Mouse (Mus musculus) CH12.LX (cell line): ENCODE data around the gene Mettl6. TPM values are rescaled to one million over a fixed set of nuclear protein-coding genes. Genes with fewer than 3 reads are reported as not detected.

Experiments used
- DNase-seq: peaks from one replicate; pipeline ENCODE4 v3.0.0-alpha.2; 2013; ENCODE audit errors: extremely low read depth
- H3K27ac ChIP-seq: 2 replicates; pipeline ENCODE4 v1.5.1; 2012; ENCODE audit warnings: low read depth, mild to moderate bottlenecking, control low read depth, moderate library complexity; ENCODE audit not compliant: insufficient read depth
- H3K27me3 ChIP-seq: replicated peaks from 2 replicates; pipeline ENCODE3; 2012; ENCODE audit warnings: inconsistent platforms
- H3K36me3 ChIP-seq, 2 experiments: replicated peaks in 1 of 2; 2 replicates each; pipeline versions ENCODE3 to v1.6.1; 2012; ENCODE audit warnings: inconsistent platforms in 1 of 2, low read length in 1 of 2, mild to moderate bottlenecking in 1 of 2, mixed read lengths in 1 of 2, moderate library complexity in 1 of 2; ENCODE audit not compliant: control insufficient read depth in 1 of 2, insufficient read depth in 1 of 2
- H3K4me1 ChIP-seq, 2 experiments: 2 replicates each; pipeline ENCODE4 v1.6.1; 2012; ENCODE audit warnings: inconsistent platforms in 1 of 2, moderate library complexity in 1 of 2; ENCODE audit not compliant: insufficient read depth in 2 of 2, control insufficient read depth in 1 of 2
- H3K4me2 ChIP-seq: 2 replicates; pipeline ENCODE4 v1.6.1; 2012; ENCODE audit warnings: low read depth, mild to moderate bottlenecking, control low read depth; ENCODE audit not compliant: poor library complexity, insufficient read depth, severe bottlenecking
- H3K4me3 ChIP-seq, 3 experiments: fragments of 150-350 bp in 1 of 3; sonication (generic) in 1 of 3; replicated peaks in 1 of 3; 2 replicates each; pipeline versions ENCODE3 to v1.5.1; 2011 to 2012; ENCODE audit warnings: low read depth in 2 of 3, low read length in 2 of 3, mild to moderate bottlenecking in 2 of 3, moderate library complexity in 2 of 3, control low read depth in 1 of 3, improper control_type of control experiment in 1 of 3, inconsistent platforms in 1 of 3, mixed read lengths in 1 of 3; ENCODE audit not compliant: poor library complexity in 1 of 3
- H3K79me2 ChIP-seq: replicated peaks from 2 replicates; pipeline ENCODE4 v1.6.1; 2012; ENCODE audit warnings: mild to moderate bottlenecking, moderate library complexity; ENCODE audit not compliant: control insufficient read depth, poor library complexity, insufficient read depth, severe bottlenecking; ENCODE audit errors: extremely low read depth
- H3K9ac ChIP-seq: 2 replicates; pipeline ENCODE4 v1.6.1; 2012; ENCODE audit warnings: low read depth, mild to moderate bottlenecking, control low read depth, moderate library complexity; ENCODE audit not compliant: insufficient read depth
- H3K9me3 ChIP-seq: replicated peaks from 2 replicates; pipeline ENCODE3; 2012; ENCODE audit warnings: low read length, inconsistent platforms, mixed read lengths
- BHLHE40 ChIP-seq: IDR thresholded peaks from 2 replicates; pipeline ENCODE4 v1.6.1; 2011; ENCODE audit warnings: mild to moderate bottlenecking, low read depth, low read length, improper control_type of control experiment
- CHD1 ChIP-seq: IDR thresholded peaks from 2 replicates; pipeline ENCODE4 v1.6.1; 2012; ENCODE audit warnings: low read depth, low read length, improper control_type of control experiment, inconsistent platforms
- CHD2 ChIP-seq: IDR thresholded peaks from 2 replicates; pipeline ENCODE4 v1.6.1; 2011; ENCODE audit warnings: low read length, improper control_type of control experiment
- CTCF ChIP-seq, 2 experiments: IDR thresholded peaks in 1 of 2; conservative IDR thresholded peaks in 1 of 2; 2 replicates each; pipeline ENCODE4 v1.5.1; 2011 to 2012; ENCODE audit warnings: low read depth in 2 of 2, low read length in 2 of 2, improper control_type of control experiment in 1 of 2, inconsistent platforms in 1 of 2, mild to moderate bottlenecking in 1 of 2, moderate library complexity in 1 of 2
- E2F4 ChIP-seq: IDR thresholded peaks from 2 replicates; pipeline ENCODE4 v1.6.1; 2011; ENCODE audit warnings: low read depth, low read length, improper control_type of control experiment; ENCODE audit not compliant: insufficient replicate concordance
- ELF1 ChIP-seq: IDR thresholded peaks from 2 replicates; pipeline ENCODE4 v1.6.1; 2014; ENCODE audit warnings: low read depth, mild to moderate bottlenecking, inconsistent platforms, low read length, improper control_type of control experiment
- EP300 ChIP-seq: IDR thresholded peaks from 2 replicates; pipeline ENCODE4 v1.6.1; 2011; ENCODE audit warnings: low read length, improper control_type of control experiment
- ETS1 ChIP-seq: conservative IDR thresholded peaks from 2 replicates; pipeline ENCODE4 v1.6.1; 2012; ENCODE audit warnings: low read depth, mild to moderate bottlenecking, inconsistent platforms, low read length, improper control_type of control experiment, moderate library complexity
- GABPA ChIP-seq: IDR thresholded peaks from 2 replicates; pipeline ENCODE4 v1.6.1; 2012; ENCODE audit warnings: low read depth, low read length, improper control_type of control experiment, inconsistent platforms; ENCODE audit not compliant: insufficient replicate concordance
- HCFC1 ChIP-seq: IDR thresholded peaks from 2 replicates; pipeline ENCODE4 v1.6.1; 2012; ENCODE audit warnings: low read depth, mild to moderate bottlenecking, inconsistent platforms, low read length, improper control_type of control experiment
- IRF4 ChIP-seq: IDR thresholded peaks from 2 replicates; pipeline ENCODE4 v1.6.1; 2014; ENCODE audit warnings: low read depth, mild to moderate bottlenecking, inconsistent platforms, low read length, improper control_type of control experiment
- JUN ChIP-seq: IDR thresholded peaks from 2 replicates; pipeline ENCODE4 v1.6.1; 2011; ENCODE audit warnings: low read depth, mild to moderate bottlenecking, low read length, improper control_type of control experiment, moderate library complexity; ENCODE audit not compliant: insufficient read depth
- JUND ChIP-seq: conservative IDR thresholded peaks from 2 replicates; pipeline ENCODE4 v1.6.1; 2011; ENCODE audit warnings: low read depth, low read length, improper control_type of control experiment
- KAT2A ChIP-seq: IDR thresholded peaks from 2 replicates; pipeline ENCODE4 v1.6.1; 2012; ENCODE audit warnings: low read length, improper control_type of control experiment, inconsistent platforms; ENCODE audit not compliant: insufficient replicate concordance
- MAFK ChIP-seq: IDR thresholded peaks from 2 replicates; pipeline ENCODE4 v1.6.1; 2011; ENCODE audit warnings: low read length, improper control_type of control experiment; ENCODE audit not compliant: insufficient replicate concordance
- MAX ChIP-seq: IDR thresholded peaks from 2 replicates; pipeline ENCODE4 v1.6.1; 2011; ENCODE audit warnings: low read length, improper control_type of control experiment
- MAZ ChIP-seq: IDR thresholded peaks from 2 replicates; pipeline ENCODE4 v1.6.1; 2012; ENCODE audit warnings: low read depth, mild to moderate bottlenecking, inconsistent platforms, low read length, improper control_type of control experiment, moderate library complexity
- MEF2A ChIP-seq: IDR thresholded peaks from 2 replicates; pipeline ENCODE4 v1.6.1; 2014; ENCODE audit warnings: low read depth, mild to moderate bottlenecking, inconsistent platforms, low read length, improper control_type of control experiment, borderline replicate concordance
- MXI1 ChIP-seq: IDR thresholded peaks from 2 replicates; pipeline ENCODE4 v1.6.1; 2011; ENCODE audit warnings: mild to moderate bottlenecking, low read depth, low read length, improper control_type of control experiment
- MYC ChIP-seq: IDR thresholded peaks from 2 replicates; pipeline ENCODE4 v1.6.1; 2011; ENCODE audit warnings: low read depth, mild to moderate bottlenecking, improper control_type of control experiment, low read length
- NELFE ChIP-seq: IDR thresholded peaks from 2 replicates; pipeline ENCODE4 v1.6.1; 2011; ENCODE audit warnings: low read depth, low read length, improper control_type of control experiment
- NRF1 ChIP-seq: IDR thresholded peaks from 2 replicates; pipeline ENCODE4 v1.6.1; 2014; ENCODE audit warnings: low read depth, mild to moderate bottlenecking, inconsistent platforms, low read length, improper control_type of control experiment, moderate library complexity
- PAX5 ChIP-seq: IDR thresholded peaks from 2 replicates; pipeline ENCODE4 v1.6.1; 2012; ENCODE audit warnings: low read length, inconsistent platforms, mixed read lengths
- POLR2A ChIP-seq: IDR thresholded peaks from 2 replicates; pipeline ENCODE4 v1.6.1; 2011; ENCODE audit warnings: low read depth, mild to moderate bottlenecking, improper control_type of control experiment, low read length
- POLR2AphosphoS2 ChIP-seq: IDR thresholded peaks from 2 replicates; pipeline ENCODE4 v1.6.1; 2011; ENCODE audit warnings: low read depth, low read length, improper control_type of control experiment
- RAD21 ChIP-seq: IDR thresholded peaks from 2 replicates; pipeline ENCODE4 v1.6.1; 2011; ENCODE audit warnings: low read depth, mild to moderate bottlenecking, low read length, improper control_type of control experiment, moderate library complexity
- RCOR1 ChIP-seq: conservative IDR thresholded peaks from 2 replicates; pipeline ENCODE4 v1.6.1; 2012; ENCODE audit warnings: low read depth, mild to moderate bottlenecking, inconsistent platforms, low read length, improper control_type of control experiment
- SIN3A ChIP-seq: IDR thresholded peaks from 2 replicates; pipeline ENCODE4 v1.6.1; 2012; ENCODE audit warnings: low read length, improper control_type of control experiment, inconsistent platforms
- SMC3 ChIP-seq: IDR thresholded peaks from 2 replicates; pipeline ENCODE4 v1.6.1; 2011; ENCODE audit warnings: low read depth, low read length, improper control_type of control experiment
- TBP ChIP-seq: conservative IDR thresholded peaks from 2 replicates; pipeline ENCODE4 v1.6.1; 2011; ENCODE audit warnings: low read depth, low read length, improper control_type of control experiment
- TCF12 ChIP-seq: IDR thresholded peaks from 2 replicates; pipeline ENCODE4 v1.6.1; 2014; ENCODE audit warnings: low read depth, mild to moderate bottlenecking, inconsistent platforms, low read length, improper control_type of control experiment
- UBTF ChIP-seq: IDR thresholded peaks from 2 replicates; pipeline ENCODE4 v1.6.1; 2012; ENCODE audit warnings: low read depth, mild to moderate bottlenecking, inconsistent platforms, low read length, improper control_type of control experiment, moderate library complexity
- USF1 ChIP-seq: IDR thresholded peaks from 2 replicates; pipeline ENCODE4 v1.6.1; 2014; ENCODE audit warnings: low read depth, mild to moderate bottlenecking, inconsistent platforms, low read length, improper control_type of control experiment
- USF2 ChIP-seq: conservative IDR thresholded peaks from 2 replicates; pipeline ENCODE4 v1.6.1; 2011; ENCODE audit warnings: low read depth, low read length, improper control_type of control experiment
- ZC3H11A ChIP-seq: IDR thresholded peaks from 2 replicates; pipeline ENCODE4 v1.6.1; 2012; ENCODE audit warnings: low read depth, mild to moderate bottlenecking, inconsistent platforms, low read length, improper control_type of control experiment
- ZKSCAN1 ChIP-seq: IDR thresholded peaks from 2 replicates; pipeline ENCODE4 v1.6.1; 2012; ENCODE audit warnings: low read depth, inconsistent platforms, low read length, improper control_type of control experiment, borderline replicate concordance
- ZMIZ1 ChIP-seq: IDR thresholded peaks from 2 replicates; pipeline ENCODE4 v1.6.1; 2012; ENCODE audit warnings: low read depth, mild to moderate bottlenecking, inconsistent platforms, low read length, improper control_type of control experiment
- ZNF384 ChIP-seq: IDR thresholded peaks from 2 replicates; pipeline ENCODE4 v1.6.1; 2012; ENCODE audit warnings: low read depth, low read length, improper control_type of control experiment, inconsistent platforms
- dilution Hi-C: fragments of 300-500 bp; cut with MboI; formaldehyde crosslinking; loops from 2 replicates; pipeline ENCODE4 v1.14.3; 2020; ENCODE audit warnings: low sequenced_read_pairs; ENCODE audit not compliant: extremely low pct_unique_long_range_greater_than_20kb, extremely low pct_ligation_motif_present
- in situ Hi-C: fragments of 300-500 bp; cut with MboI; formaldehyde crosslinking; loops from 3 replicates; pipeline ENCODE4 v1.14.3; 2019; ENCODE audit warnings: low sequenced_read_pairs, low pct_ligation_motif_present, low pct_unique_long_range_greater_than_20kb, mixed read lengths
- polyA plus RNA-seq: library from polyadenylated mRNA; unstranded; fragments of >175 nt; gene quantifications from 2 replicates; pipeline ENCODE4 v1.2.1, GENCODE M21; 2012; ENCODE audit warnings: low read depth; ENCODE audit not compliant: insufficient read length
- total RNA-seq, 2 experiments: library from RNA; depleted of rRNA; stranded (reverse); fragments of 300-350 nt in 1 of 2; fragments of >200 nt in 1 of 2; gene quantifications; 2 replicates each; pipeline ENCODE4 v1.2.3; 2012 to 2014

The Mettl6 gene
- total and polyA plus RNA-seq, 3 experiments: 38.2 to 122 (median 69.8) TPM

DNA sequence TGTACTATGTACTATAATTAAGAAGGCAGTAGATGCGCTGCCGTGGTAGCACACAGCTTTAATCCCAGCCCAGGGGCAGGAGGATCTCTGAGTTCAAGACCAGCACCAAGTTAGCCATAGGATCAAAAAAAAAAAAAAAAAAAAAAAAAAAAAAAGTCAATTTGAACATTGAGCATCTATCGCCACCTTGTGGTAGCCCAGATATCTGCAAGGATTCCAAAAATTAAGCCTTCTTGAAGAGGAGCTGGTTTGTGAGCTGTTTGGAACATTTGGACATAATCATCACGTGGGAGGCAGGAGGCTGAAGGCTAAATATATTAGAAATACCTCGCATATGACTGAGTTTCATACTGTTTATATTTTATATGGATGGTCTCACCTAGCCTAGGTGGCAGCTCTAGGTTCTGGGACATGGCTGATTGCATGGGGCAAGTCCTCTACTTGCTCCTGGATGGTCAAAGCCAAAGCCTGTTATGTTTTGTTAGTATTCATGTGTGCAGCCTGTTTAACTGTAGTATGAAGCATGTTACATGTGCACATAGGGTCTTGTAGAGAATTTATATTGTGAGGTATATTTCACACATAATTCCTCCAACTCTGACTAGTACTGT lies 22.3 kb downstream of the Mettl6 start:
- Histone ChIP-seq H3K9ac (no peak overlapping the region), H3K4me2 (no peak overlapping the region), H3K4me1 (no peaks in the 10 kb centered on the region), H3K27me3 (no peaks in the 10 kb centered on the region), H3K27ac (no peak overlapping the region), H3K4me3 (no peak overlapping the region), H3K79me2 (no peaks in the 10 kb centered on the region), H3K36me3 (peaks cover 0 to 22% of the 10 kb centered on the region in 2 experiments), H3K9me3 (peaks cover 3% of the 10 kb centered on the region)
- in situ Hi-C loops: no loop called here
- TF ChIP-seq SMC3 (peak; percentile 92), MAX (no peak), USF2 (no peak), GABPA (no peak), PAX5 (no peak), BHLHE40 (no peak), CTCF (conservative IDR thresholded peaks at IDR 0.05 in 1 of 2, IDR thresholded peaks at IDR 0.05 in 1 of 2; ENCODE audit: low read depth in 2 of 2, low read length in 2 of 2) (peak; percentile 57 to 94), TBP (no peak), USF1 (no peak), ETS1 (no peak), ZKSCAN1 (peak; percentile 25; the same call in 1 of the 2 replicates), CHD2 (no peak), NRF1 (no peak), RAD21 (peak; percentile 93), EP300 (no peak), MYC (0 out of 2 replicates have a peak, but pooled peaks have one; percentile 41), POLR2A (no peak), JUN (no peak), ZNF384 (peak; percentile 100), IRF4 (0 out of 2 replicates have a peak, but pooled peaks have one; percentile 33), ZMIZ1 (no peak), KAT2A (no peak), ELF1 (no peak), CHD1 (no peak), MXI1 (no peak), JUND (peak; percentile 64; the same call in 1 of the 2 replicates), MAFK (0 out of 2 replicates have a peak, but pooled peaks have one; percentile 37), MAZ (0 out of 2 replicates have a peak, but pooled peaks have one; percentile 56), HCFC1 (peak; percentile 32; the same call in 1 of the 2 replicates), ZC3H11A (peak; percentile 92), NELFE (no peak), SIN3A (no peak), TCF12 (no peak), MEF2A (no peak), POLR2AphosphoS2 (no peak), RCOR1 (no peak), E2F4 (no peak), UBTF (peak; percentile 82; the same call in 1 of the 2 replicates)
- peak; percentile 72 for DNase-seq
- dilution Hi-C loops: loop anchor here (25.0 kb wide), 1 partner anchor 110 kb away; no protein-coding TSS in a partner anchor
